Mouse (Mus musculus) heart, embryonic 13.5 days (tissue): ENCODE results near the gene Wwc2. TPM values are rescaled to one million over a fixed set of nuclear protein-coding genes. Genes with fewer than 3 reads are reported as not detected.

Experiments
- ATAC-seq: fragments of 200-750 bp; cut with Nextera tagmentation; 2 replicates; pipeline ENCODE4 v1.8.0; 2017; ENCODE audit warnings: moderate TSS enrichment; ENCODE audit not compliant: insufficient number of reproducible peaks, low FRiP score, low TSS enrichment; ENCODE audit errors: extremely low read depth
- H3K27ac ChIP-seq: fragments of 300-500 bp; sonication (generic); replicated peaks from 2 replicates; pipeline ENCODE4 v1.5.1; 2015; ENCODE audit warnings: moderate library complexity, mild to moderate bottlenecking, inconsistent platforms
- H3K27me3 ChIP-seq: fragments of 300-500 bp; sonication (generic); replicated peaks from 2 replicates; pipeline ENCODE4 v1.6.1; 2015; ENCODE audit warnings: mild to moderate bottlenecking, inconsistent platforms
- H3K36me3 ChIP-seq: fragments of 300-500 bp; sonication (generic); 2 replicates; pipeline ENCODE4 v1.6.1; 2015; ENCODE audit warnings: mild to moderate bottlenecking, inconsistent platforms
- H3K4me1 ChIP-seq: fragments of 300-500 bp; sonication (generic); 2 replicates; pipeline ENCODE4 v1.6.1; 2015; ENCODE audit warnings: inconsistent platforms
- H3K4me2 ChIP-seq: fragments of 300-500 bp; sonication (generic); 2 replicates; pipeline ENCODE4 v1.6.1; 2015; ENCODE audit warnings: inconsistent platforms, mild to moderate bottlenecking, moderate library complexity
- H3K4me3 ChIP-seq: fragments of 300-500 bp; sonication (generic); 2 replicates; pipeline ENCODE4 v1.5.1; 2015; ENCODE audit warnings: moderate library complexity, mild to moderate bottlenecking, inconsistent platforms
- H3K9ac ChIP-seq: fragments of 300-500 bp; sonication (generic); 2 replicates; pipeline ENCODE4 v1.6.1; 2015; ENCODE audit warnings: inconsistent platforms, mild to moderate bottlenecking, moderate library complexity
- H3K9me3 ChIP-seq: fragments of 300-500 bp; sonication (generic); 2 replicates; pipeline ENCODE4 v1.6.1; 2016; ENCODE audit warnings: inconsistent platforms
- WGBS: fragments of 180-500 bp; shearing (Covaris S2); methylation state at CpG from one replicate; pipeline ENCODE4 v1.1.7; 2015; ENCODE audit warnings: mixed read lengths; 5-methylcytosine and 5-hydroxymethylcytosine counted together
- polyA plus RNA-seq: library from polyadenylated mRNA; unstranded; fragments of >200 nt; fragmentation: Nextera tagmentation; extraction: Ambion mirVana; gene quantifications from 2 replicates; pipeline ENCODE4 v1.2.1, GENCODE M21; 2015

Gene Wwc2
- polyA plus RNA-seq, 1 experiment from 2014 or later: 11.1 TPM

GRCm38 (mm10) chr8:47820914-47821772, 169.6 kb downstream of the Wwc2 start:
- Histone ChIP-seq H3K4me1 (peaks cover 10% of the 10 kb centered on the region), H3K4me2 (no peak overlapping the region), H3K9ac (no peak overlapping the region), H3K9me3 (no peaks in the 10 kb centered on the region), H3K36me3 (no peaks in the 10 kb centered on the region), H3K27me3 (no peaks in the 10 kb centered on the region), H3K4me3 (no peak overlapping the region), H3K27ac (no peak overlapping the region)
- WGBS: 78% methylated on average over 20 of the region's 20 CpGs
- no peak for ATAC-seq

GRCm38 (mm10) chr8:47819034-47819433, 171.7 kb downstream of the Wwc2 start:
- Histone ChIP-seq H3K9ac (no peak overlapping the region), H3K4me3 (no peak overlapping the region), H3K27me3 (no peaks in the 10 kb centered on the region), H3K27ac (no peak overlapping the region), H3K4me1 (no peaks in the 10 kb centered on the region), H3K9me3 (no peaks in the 10 kb centered on the region), H3K4me2 (no peak overlapping the region), H3K36me3 (no peaks in the 10 kb centered on the region)
- ATAC-seq: no peak
- WGBS: 75% methylated on average over 8 of the region's 8 CpGs

GRCm38 (mm10) chr8:47811221-47811620, 179.5 kb downstream of the Wwc2 start:
- no peaks in the 10 kb centered on the region for H3K36me3 ChIP-seq
- 75% methylated on average over 12 of the region's 12 CpGs for WGBS

GRCm38 (mm10) chr8:47810666-47811015, 180.1 kb downstream of the Wwc2 start:
- ATAC-seq: no peak
- peaks cover 25% of the 10 kb centered on the region for H3K4me1 ChIP-seq
- H3K36me3 ChIP-seq: no peaks in the 10 kb centered on the region
- H3K9me3 ChIP-seq: no peaks in the 10 kb centered on the region
- H3K27me3 ChIP-seq: no peaks in the 10 kb centered on the region
- no peak overlapping the region for H3K4me3 ChIP-seq
- H3K4me2 ChIP-seq: no peak overlapping the region
- WGBS: 73% methylated on average over 7 of the region's 7 CpGs
- H3K27ac ChIP-seq: peak overlapping the region; percentile 55
- H3K9ac ChIP-seq: no peak overlapping the region

More at GRCm38 (mm10) chr8:47811221-47811620, 179.5 kb downstream of the Wwc2 start:
- Histone ChIP-seq H3K4me3 (no peak overlapping the region), H3K9ac (no peak overlapping the region), H3K27me3 (no peaks in the 10 kb centered on the region), H3K4me2 (no peak overlapping the region), H3K9me3 (no peaks in the 10 kb centered on the region), H3K27ac (no peak overlapping the region), H3K4me1 (peaks cover 23% of the 10 kb centered on the region)
- no peak for ATAC-seq

GRCm38 (mm10) chr8:47809970-47810665, 180.6 kb downstream of the Wwc2 start:
- no peak for ATAC-seq
- 59% methylated on average over 14 of the region's 14 CpGs for WGBS

GRCm38 (mm10) chr8:47804262-47804661, 186.5 kb downstream of the Wwc2 start:
- WGBS: 88% methylated on average over 1 of the region's 1 CpGs
- no peak for ATAC-seq
- no peak overlapping the region for H3K9ac ChIP-seq

More at GRCm38 (mm10) chr8:47809970-47810665, 180.6 kb downstream of the Wwc2 start:
- Histone ChIP-seq H3K9ac (no peak overlapping the region), H3K4me1 (peaks cover 25% of the 10 kb centered on the region), H3K27me3 (no peaks in the 10 kb centered on the region), H3K36me3 (no peaks in the 10 kb centered on the region), H3K27ac (peak overlapping the region; percentile 55), H3K4me2 (peak overlapping the region; percentile 3; the same call in 1 of the 2 replicates), H3K9me3 (no peaks in the 10 kb centered on the region), H3K4me3 (no peak overlapping the region)

GRCm38 (mm10) chr8:47802349-47802748, 188.4 kb downstream of the Wwc2 start:
- WGBS: 51% methylated on average over 2 of the region's 2 CpGs
- Histone ChIP-seq H3K36me3 (no peaks in the 10 kb centered on the region), H3K27me3 (no peaks in the 10 kb centered on the region), H3K4me3 (no peak overlapping the region), H3K4me1 (peaks cover 19% of the 10 kb centered on the region), H3K9me3 (no peaks in the 10 kb centered on the region), H3K9ac (no peak overlapping the region), H3K27ac (no peak overlapping the region), H3K4me2 (no peak overlapping the region)
- ATAC-seq: no peak

More at GRCm38 (mm10) chr8:47804262-47804661, 186.5 kb downstream of the Wwc2 start:
- H3K9me3 ChIP-seq: no peaks in the 10 kb centered on the region
- H3K36me3 ChIP-seq: no peaks in the 10 kb centered on the region
- no peak overlapping the region for H3K27ac ChIP-seq
- H3K27me3 ChIP-seq: no peaks in the 10 kb centered on the region
- H3K4me3 ChIP-seq: no peak overlapping the region
- H3K4me1 ChIP-seq: peaks cover 16% of the 10 kb centered on the region
- no peak overlapping the region for H3K4me2 ChIP-seq

- H3K4me1 ChIP-seq: 0 out of 2 replicates have a peak, but pooled peaks cover 11% of the 10 kb centered on the region
- H3K4me2 ChIP-seq: no peak overlapping the region
- H3K27me3 ChIP-seq: no peaks in the 10 kb centered on the region
- no peak for ATAC-seq
- no peak overlapping the region for H3K9ac ChIP-seq
- H3K9me3 ChIP-seq: 0 out of 2 replicates have a peak, but pooled peaks cover 6% of the 10 kb centered on the region
- H3K36me3 ChIP-seq: no peaks in the 10 kb centered on the region
- 49% methylated on average over 6 of the region's 6 CpGs for WGBS
- no peak overlapping the region for H3K27ac ChIP-seq
- no peak overlapping the region for H3K4me3 ChIP-seq
Measured at GRCm38 (mm10) chr8:47799438-47799837, 191.3 kb downstream of the Wwc2 start.

- H3K36me3 ChIP-seq: no peaks in the 10 kb centered on the region
- H3K9me3 ChIP-seq: 0 out of 2 replicates have a peak, but pooled peaks cover 6% of the 10 kb centered on the region
- peaks cover 8% of the 10 kb centered on the region for H3K4me1 ChIP-seq
- no peak for ATAC-seq
- no peaks in the 10 kb centered on the region for H3K27me3 ChIP-seq
- WGBS: 72% methylated on average over 9 of the region's 9 CpGs
- no peak overlapping the region for H3K9ac ChIP-seq
- no peak overlapping the region for H3K4me2 ChIP-seq
- H3K4me3 ChIP-seq: no peak overlapping the region
- no peak overlapping the region for H3K27ac ChIP-seq
Measured at GRCm38 (mm10) chr8:47791986-47792385, 198.7 kb downstream of the Wwc2 start.

GRCm38 (mm10) chr8:47787705-47788104, 203.0 kb downstream of the Wwc2 start:
- Histone ChIP-seq H3K27me3 (no peaks in the 10 kb centered on the region), H3K4me1 (peaks cover 8% of the 10 kb centered on the region), H3K4me2 (peak overlapping the region; percentile 54), H3K9ac (no peak overlapping the region), H3K27ac (peak overlapping the region; percentile 4; the same call in 1 of the 2 replicates), H3K9me3 (no peaks in the 10 kb centered on the region), H3K36me3 (no peaks in the 10 kb centered on the region), H3K4me3 (peak overlapping the region; percentile 2)
- no peak for ATAC-seq
- WGBS: 24% methylated on average over 10 of the region's 10 CpGs

GRCm38 (mm10) chr8:47786323-47786722, 204.4 kb downstream of the Wwc2 start:
- 88% methylated on average over 15 of the region's 15 CpGs for whole genome bisulfite sequencing
- Histone ChIP-seq H3K36me3 (no peaks in the 10 kb centered on the region), H3K4me3 (no peak overlapping the region), H3K27me3 (no peaks in the 10 kb centered on the region), H3K4me2 (no peak overlapping the region), H3K9me3 (no peaks in the 10 kb centered on the region), H3K9ac (no peak overlapping the region), H3K4me1 (peaks cover 8% of the 10 kb centered on the region), H3K27ac (no peak overlapping the region)
- no peak for ATAC-seq
